Mouse (Mus musculus): ENCODE data around the gene Smdt1. TPM values are rescaled to one million over a fixed set of nuclear protein-coding genes. Genes with fewer than 3 reads are reported as not detected.

The Smdt1 gene
- polyA plus RNA-seq, 1 experiment from 2014 or later = 233 TPM

- Histone ChIP-seq H3K4me1 (replicated peaks; ENCODE audit: control insufficient read depth, insufficient read depth, low read length) (peaks cover 67% of the 10 kb centered on the region), H3K9ac (ENCODE audit: low read depth, low read length) (peak overlapping the region; percentile 82), H3K27ac (ENCODE audit: low read depth, low read length) (peak overlapping the region; percentile 79), H3K36me3 (ENCODE audit: control insufficient read depth, insufficient read depth, low read length) (peaks cover 26% of the 10 kb centered on the region), H3K4me3 (ENCODE audit: low read depth, low read length) (peak overlapping the region; percentile 69), H3K4me2 (peak overlapping the region; percentile 99), H3K27me3 (replicated peaks; ENCODE audit: control insufficient read depth, insufficient read depth, low read length) (no peaks in the 10 kb centered on the region), H3K9me3 (ENCODE audit: control insufficient read depth, low read length) (no peaks in the 10 kb centered on the region)
- WGBS = 43% methylated on average over 14 of the region's 14 CpGs
- ATAC-seq (replicated peaks; ENCODE audit: low FRiP score) = no peak
- DNase-seq (ENCODE audit: low spot score) = no peak
Observed at GRCm38 (mm10) chr15:82346580-82347302, 8.0 kb downstream of the Smdt1 start.

GRCm38 (mm10) chr15:82347303-82347676 lies 8.5 kb downstream of the Smdt1 start:
- Histone ChIP-seq H3K4me1 (replicated peaks; ENCODE audit: control insufficient read depth, insufficient read depth, low read length) (peaks cover 67% of the 10 kb centered on the region), H3K36me3 (ENCODE audit: control insufficient read depth, insufficient read depth, low read length) (peaks cover 26% of the 10 kb centered on the region)

GRCm38 (mm10) chr15:82347852-82348251 lies 9.1 kb downstream of the Smdt1 start:
- DNase-seq (ENCODE audit: low spot score) (no peak), ATAC-seq (replicated peaks; ENCODE audit: low FRiP score) (no peak)
- H3K9ac ChIP-seq (ENCODE audit: low read depth, low read length) = no peak overlapping the region
- peaks cover 26% of the 10 kb centered on the region for H3K36me3 ChIP-seq (ENCODE audit: control insufficient read depth, insufficient read depth, low read length)
- peak overlapping the region; percentile 99 for H3K4me2 ChIP-seq
- no peaks in the 10 kb centered on the region for H3K27me3 ChIP-seq (replicated peaks; ENCODE audit: control insufficient read depth, insufficient read depth, low read length)
- no peaks in the 10 kb centered on the region for H3K9me3 ChIP-seq (ENCODE audit: control insufficient read depth, low read length)
- peaks cover 66% of the 10 kb centered on the region for H3K4me1 ChIP-seq (replicated peaks; ENCODE audit: control insufficient read depth, insufficient read depth, low read length)
- WGBS = 91% methylated on average over 12 of the region's 12 CpGs
- no peak overlapping the region for H3K27ac ChIP-seq (ENCODE audit: low read depth, low read length)
- H3K4me3 ChIP-seq (ENCODE audit: low read depth, low read length) = peak overlapping the region; percentile 69; the same call in 1 of the 2 replicates

More at GRCm38 (mm10) chr15:82347303-82347676, 8.5 kb downstream of the Smdt1 start:
- H3K4me3 ChIP-seq (ENCODE audit: low read depth, low read length) = peak overlapping the region; percentile 69
- peak overlapping the region; percentile 79 for H3K27ac ChIP-seq (ENCODE audit: low read depth, low read length)
- 60% methylated on average over 4 of the region's 4 CpGs for WGBS
- H3K9me3 ChIP-seq (ENCODE audit: control insufficient read depth, low read length) = no peaks in the 10 kb centered on the region
- DNase-seq (ENCODE audit: low spot score) (no peak), ATAC-seq (replicated peaks; ENCODE audit: low FRiP score) (no peak)
- H3K4me2 ChIP-seq = peak overlapping the region; percentile 99
- no peaks in the 10 kb centered on the region for H3K27me3 ChIP-seq (replicated peaks; ENCODE audit: control insufficient read depth, insufficient read depth, low read length)
- H3K9ac ChIP-seq (ENCODE audit: low read depth, low read length) = peak overlapping the region; percentile 82

GRCm38 (mm10) chr15:82348258-82348998 lies 9.7 kb downstream of the Smdt1 start:
- H3K9ac ChIP-seq (ENCODE audit: low read depth, low read length) = no peak overlapping the region

GRCm38 (mm10) chr15:82348999-82349341 lies 10.2 kb downstream of the Smdt1 start:
- H3K9ac ChIP-seq (ENCODE audit: low read depth, low read length) = no peak overlapping the region
- no peak overlapping the region for H3K4me2 ChIP-seq
- 83% methylated on average over 2 of the region's 2 CpGs for WGBS
- peaks cover 58% of the 10 kb centered on the region for H3K4me1 ChIP-seq (replicated peaks; ENCODE audit: control insufficient read depth, insufficient read depth, low read length)
- peak overlapping the region; percentile 63; the same call in 1 of the 2 replicates for H3K27ac ChIP-seq (ENCODE audit: low read depth, low read length)
- H3K36me3 ChIP-seq (ENCODE audit: control insufficient read depth, insufficient read depth, low read length) = peaks cover 18% of the 10 kb centered on the region
- ATAC-seq (replicated peaks; ENCODE audit: low FRiP score) = no peak
- DNase-seq (ENCODE audit: low spot score) = no peak
- no peaks in the 10 kb centered on the region for H3K27me3 ChIP-seq (replicated peaks; ENCODE audit: control insufficient read depth, insufficient read depth, low read length)
- H3K4me3 ChIP-seq (ENCODE audit: low read depth, low read length) = no peak overlapping the region
- H3K9me3 ChIP-seq (ENCODE audit: control insufficient read depth, low read length) = no peaks in the 10 kb centered on the region

More at GRCm38 (mm10) chr15:82348258-82348998, 9.7 kb downstream of the Smdt1 start:
- 75% methylated on average over 8 of the region's 8 CpGs for WGBS
- H3K4me3 ChIP-seq (ENCODE audit: low read depth, low read length) = no peak overlapping the region
- H3K27ac ChIP-seq (ENCODE audit: low read depth, low read length) = peak overlapping the region; percentile 2; the same call in 1 of the 2 replicates
- H3K4me1 ChIP-seq (replicated peaks; ENCODE audit: control insufficient read depth, insufficient read depth, low read length) = peaks cover 63% of the 10 kb centered on the region
- no peaks in the 10 kb centered on the region for H3K9me3 ChIP-seq (ENCODE audit: control insufficient read depth, low read length)
- no peaks in the 10 kb centered on the region for H3K27me3 ChIP-seq (replicated peaks; ENCODE audit: control insufficient read depth, insufficient read depth, low read length)
- no peak overlapping the region for H3K4me2 ChIP-seq
- H3K36me3 ChIP-seq (ENCODE audit: control insufficient read depth, insufficient read depth, low read length) = peaks cover 22% of the 10 kb centered on the region
- ATAC-seq (replicated peaks; ENCODE audit: low FRiP score) = no peak
- DNase-seq (ENCODE audit: low spot score) = no peak

- H3K9me3 ChIP-seq (ENCODE audit: control insufficient read depth, low read length) = no peaks in the 10 kb centered on the region
- H3K27ac ChIP-seq (ENCODE audit: low read depth, low read length) = peak overlapping the region; percentile 65; the same call in 1 of the 2 replicates
- no peak for ATAC-seq (replicated peaks; ENCODE audit: low FRiP score)
- H3K9ac ChIP-seq (ENCODE audit: low read depth, low read length) = no peak overlapping the region
- no peak for DNase-seq (ENCODE audit: low spot score)
- H3K4me2 ChIP-seq = no peak overlapping the region
- H3K36me3 ChIP-seq (ENCODE audit: control insufficient read depth, insufficient read depth, low read length) = peaks cover 18% of the 10 kb centered on the region
- 72% methylated on average over 4 of the region's 4 CpGs for WGBS
- peaks cover 45% of the 10 kb centered on the region for H3K4me1 ChIP-seq (replicated peaks; ENCODE audit: control insufficient read depth, insufficient read depth, low read length)
- H3K4me3 ChIP-seq (ENCODE audit: low read depth, low read length) = no peak overlapping the region
- no peaks in the 10 kb centered on the region for H3K27me3 ChIP-seq (replicated peaks; ENCODE audit: control insufficient read depth, insufficient read depth, low read length)
Observed at GRCm38 (mm10) chr15:82350349-82350748, 11.6 kb downstream of the Smdt1 start.

- ATAC-seq (replicated peaks; ENCODE audit: low FRiP score) (peak; percentile 40), DNase-seq (ENCODE audit: low spot score) (no peak)
- peak overlapping the region; percentile 22; the same call in 1 of the 2 replicates for H3K9ac ChIP-seq (ENCODE audit: low read depth, low read length)
- peaks cover 44% of the 10 kb centered on the region for H3K4me1 ChIP-seq (replicated peaks; ENCODE audit: control insufficient read depth, insufficient read depth, low read length)
- H3K27ac ChIP-seq (ENCODE audit: low read depth, low read length) = peak overlapping the region; percentile 65
- peak overlapping the region; percentile 95 for H3K4me2 ChIP-seq
- H3K36me3 ChIP-seq (ENCODE audit: control insufficient read depth, insufficient read depth, low read length) = peaks cover 18% of the 10 kb centered on the region
- no peaks in the 10 kb centered on the region for H3K9me3 ChIP-seq (ENCODE audit: control insufficient read depth, low read length)
- H3K4me3 ChIP-seq (ENCODE audit: low read depth, low read length) = peak overlapping the region; percentile 31; the same call in 1 of the 2 replicates
- H3K27me3 ChIP-seq (replicated peaks; ENCODE audit: control insufficient read depth, insufficient read depth, low read length) = no peaks in the 10 kb centered on the region
- 57% methylated on average over 3 of the region's 3 CpGs for WGBS
Observed at GRCm38 (mm10) chr15:82351480-82351879, 12.7 kb downstream of the Smdt1 start.

GRCm38 (mm10) chr15:82353078-82353744 lies 14.5 kb downstream of the Smdt1 start:
- H3K4me1 ChIP-seq (replicated peaks; ENCODE audit: control insufficient read depth, insufficient read depth, low read length) = peaks cover 31% of the 10 kb centered on the region
- H3K4me2 ChIP-seq = peak overlapping the region; percentile 95
- H3K9me3 ChIP-seq (ENCODE audit: control insufficient read depth, low read length) = no peaks in the 10 kb centered on the region
- peak overlapping the region; percentile 96 for H3K9ac ChIP-seq (ENCODE audit: low read depth, low read length)
- ATAC-seq (replicated peaks; ENCODE audit: low FRiP score) (no peak), DNase-seq (ENCODE audit: low spot score) (no peak)
- H3K4me3 ChIP-seq (ENCODE audit: low read depth, low read length) = peak overlapping the region; percentile 100
- peak overlapping the region; percentile 69 for H3K27ac ChIP-seq (ENCODE audit: low read depth, low read length)
- peaks cover 16% of the 10 kb centered on the region for H3K36me3 ChIP-seq (ENCODE audit: control insufficient read depth, insufficient read depth, low read length)
- no peaks in the 10 kb centered on the region for H3K27me3 ChIP-seq (replicated peaks; ENCODE audit: control insufficient read depth, insufficient read depth, low read length)
- 22% methylated on average over 14 of the region's 14 CpGs for WGBS
